Mouse (Mus musculus): ENCODE results near the gene Slc36a2. TPM values are rescaled to one million over a fixed set of nuclear protein-coding genes. Genes with fewer than 3 reads are reported as not detected.
"Not testable (repeated sequence)": the region's sequence is repeated elsewhere in the genome, so short reads cannot be mapped to it uniquely, and the experiment has no call there.

The Slc36a2 gene
- total RNA-seq, 2 experiments from 2014 or later, result 4.2 to 5.6 TPM

GRCm38 (mm10) chr11:55134871-55135270 lies 50.0 kb downstream of the Slc36a2 start:
- DNase-seq (ENCODE audit: low spot score in 2 of 2), result no peak

GRCm38 (mm10) chr11:55134407-55134806 lies 50.5 kb downstream of the Slc36a2 start:
- DNase-seq (ENCODE audit: low spot score in 2 of 2), result no peak

- no peak for DNase-seq (ENCODE audit: low spot score in 2 of 2)
These were observed 51.7 kb downstream of the Slc36a2 start for GRCm38 (mm10) chr11:55133204-55133603.

GRCm38 (mm10) chr11:55131946-55132345 lies 52.9 kb downstream of the Slc36a2 start:
- DNase-seq (ENCODE audit: low spot score in 2 of 2), result no peak

- DNase-seq (ENCODE audit: low spot score in 2 of 2), result no peak
These were observed 53.7 kb downstream of the Slc36a2 start for GRCm38 (mm10) chr11:55131077-55131742.

- no peak for DNase-seq (ENCODE audit: low spot score in 2 of 2)
These were observed 56.5 kb downstream of the Slc36a2 start for GRCm38 (mm10) chr11:55128411-55128810.

- DNase-seq (ENCODE audit: low spot score in 2 of 2), result no peak
These were observed 56.9 kb downstream of the Slc36a2 start for GRCm38 (mm10) chr11:55127937-55128336.

- DNase-seq (ENCODE audit: low spot score in 2 of 2), result no peak
These were observed 58.2 kb downstream of the Slc36a2 start for GRCm38 (mm10) chr11:55126663-55127062.

GRCm38 (mm10) chr11:55121430-55121829 lies 63.4 kb downstream of the Slc36a2 start:
- DNase-seq (ENCODE audit: low spot score in 2 of 2), result no peak

- no peak for DNase-seq (ENCODE audit: low spot score in 2 of 2)
These were observed 64.0 kb downstream of the Slc36a2 start for GRCm38 (mm10) chr11:55120821-55121271.

GRCm38 (mm10) chr11:55120279-55120678 lies 64.6 kb downstream of the Slc36a2 start:
- DNase-seq (ENCODE audit: low spot score in 2 of 2), result no peak

- no peak for DNase-seq (ENCODE audit: low spot score in 2 of 2)
These were observed 67.8 kb downstream of the Slc36a2 start for GRCm38 (mm10) chr11:55117031-55117430.

GRCm38 (mm10) chr11:55116004-55116403 lies 68.9 kb downstream of the Slc36a2 start:
- no peak for DNase-seq (ENCODE audit: low spot score in 2 of 2)

- no peak for DNase-seq (ENCODE audit: low spot score in 2 of 2)
These were observed 70.6 kb downstream of the Slc36a2 start for GRCm38 (mm10) chr11:55114291-55114690.

GRCm38 (mm10) chr11:55113861-55114250 lies 71.0 kb downstream of the Slc36a2 start:
- DNase-seq (ENCODE audit: low spot score in 2 of 2), result not testable (repeated sequence)

- no peak for DNase-seq (ENCODE audit: low spot score in 2 of 2)
These were observed 71.5 kb downstream of the Slc36a2 start for GRCm38 (mm10) chr11:55113209-55113860.

GRCm38 (mm10) chr11:55110566-55111169 lies 74.2 kb downstream of the Slc36a2 start:
- DNase-seq (ENCODE audit: low spot score in 2 of 2), result no peak

GRCm38 (mm10) chr11:55109521-55110300 lies 75.2 kb downstream of the Slc36a2 start:
- no peak for DNase-seq (ENCODE audit: low spot score in 2 of 2)
